In genomic region chr7:78530286-78530685, GRCm38 (mm10) we compare ENCODE assay signal across 21 mouse cellular contexts.
A peak's percentile ranks its signal among the peaks of the same experiment; 100 is the strongest.
DNase-seq lines count a peak whose midpoint lies in the region; ATAC-seq lines count a peak whose summit lies in the region.
"Had no signal": no experiment of that assay in that cellular context is flagged by ENCODE, and none has a peak within 500 bp of the region (broad histone marks: within the 10 kb centered on the region; RNA-seq: fewer than 3 reads in every experiment).

No protein-coding gene starts in this region.

- 30% methylated on average over 6 of the region's 6 CpGs for WGBS in hindbrain, embryonic 13.5 days
- WGBS in hindbrain, embryonic 10.5 days = 58% methylated on average over 6 of the region's 6 CpGs

- H3K9me3 ChIP-seq in hindbrain, embryonic 13.5 days = no peaks in the 10 kb centered on the region
- H3K9me3 ChIP-seq in hindbrain, embryonic 10.5 days = no peaks in the 10 kb centered on the region
- H3K9me3 ChIP-seq: embryonic facial prominence, embryonic 13.5 days; forebrain, embryonic 13.5 days; heart, embryonic 12.5 days had no signal

- no peaks in the 10 kb centered on the region for H3K27me3 ChIP-seq in hindbrain, embryonic 13.5 days
- no peaks in the 10 kb centered on the region for H3K27me3 ChIP-seq in hindbrain, embryonic 10.5 days (ENCODE audit: insufficient read depth, poor library complexity, severe bottlenecking)
- H3K27me3 ChIP-seq: embryonic facial prominence, embryonic 13.5 days; forebrain, embryonic 13.5 days; heart, embryonic 12.5 days had no signal

- H3K4me3 ChIP-seq in hindbrain, embryonic 13.5 days = no peak overlapping the region
- no peak overlapping the region for H3K4me3 ChIP-seq in hindbrain, embryonic 10.5 days
- H3K4me3 ChIP-seq: embryonic facial prominence, embryonic 13.5 days; forebrain, embryonic 13.5 days; gastrocnemius, adult 2 months; heart, embryonic 12.5 days had no signal

- H3K4me2 ChIP-seq in hindbrain, embryonic 13.5 days = no peak overlapping the region
- H3K4me2 ChIP-seq: embryonic facial prominence, embryonic 13.5 days; forebrain, embryonic 13.5 days; heart, embryonic 12.5 days had no signal

- 0 out of 2 replicates have a peak overlapping the region, but pooled peaks have one; percentile 6 for H3K9ac ChIP-seq in hindbrain, embryonic 13.5 days
- H3K9ac ChIP-seq: embryonic facial prominence, embryonic 13.5 days; forebrain, embryonic 13.5 days; forebrain, postnatal 0 days; heart, embryonic 12.5 days had no signal

- ATAC-seq in hindbrain, embryonic 13.5 days (ENCODE audit: low FRiP score) = no peak
- ATAC-seq: forebrain, embryonic 13.5 days; forebrain, postnatal 0 days; hindbrain, embryonic 16.5 days; inflammation-experienced regulatory T-cells, adult 6 months; intestine, postnatal 0 days had no signal

- DNase-seq in hindbrain, embryonic 10.5 days (ENCODE audit: low spot score) = no peak
- DNase-seq in ES-CJ7 (ENCODE audit: low read depth, low spot score) (peak; percentile 6), R1 (ENCODE audit: low read depth, low spot score) (peak; percentile 7)
- peak; percentile 38 for DNase-seq in embryo, embryonic 11 days
- DNase-seq in B cell, adult 2 months = no peak
- DNase-seq in kidney, postnatal 14 days = no peak
- no peak for DNase-seq in spleen, postnatal 4 days (ENCODE audit: low spot score in 2 of 2)
- DNase-seq: adrenal gland, adult 8-10 months; adrenal gland, postnatal 36 days; cerebellum, adult 2 months; cerebellum, postnatal 14 days; forebrain, postnatal 0 days; gastrocnemius, adult 2 months; gastrocnemius, postnatal 25 days had no signal

- peaks cover 29% of the 10 kb centered on the region for H3K4me1 ChIP-seq in hindbrain, embryonic 13.5 days (replicated peaks)
- H3K4me1 ChIP-seq in hindbrain, embryonic 10.5 days (replicated peaks) = no peaks in the 10 kb centered on the region
- H3K4me1 ChIP-seq: embryonic facial prominence, embryonic 13.5 days; heart, embryonic 12.5 days had no signal

- no peaks in the 10 kb centered on the region for H3K36me3 ChIP-seq in hindbrain, embryonic 13.5 days
- H3K36me3 ChIP-seq in hindbrain, embryonic 10.5 days = no peaks in the 10 kb centered on the region
- H3K36me3 ChIP-seq: embryonic facial prominence, embryonic 13.5 days; heart, embryonic 12.5 days had no signal

- H3K27ac ChIP-seq in hindbrain, embryonic 13.5 days = peak overlapping the region; percentile 2; the same call in 1 of the 2 replicates
- H3K27ac ChIP-seq in hindbrain, embryonic 10.5 days = no peak overlapping the region
- H3K27ac ChIP-seq: embryonic facial prominence, embryonic 13.5 days; forebrain, embryonic 13.5 days; gastrocnemius, adult 2 months had no signal

Comparison
In these comparisons a context has a peak if more than half of its experiments do, and no peak if none do; other contexts are left out.
1. DNase-seq: peak in ES-CJ7 (single experiment), R1 (single experiment) and embryo, embryonic 11 days (single experiment); none in hindbrain, embryonic 10.5 days (single experiment), B cell, adult 2 months (0 of 2), kidney, postnatal 14 days (single experiment) and spleen, postnatal 4 days (0 of 2).